Mouse (Mus musculus) myocyte (in vitro differentiated cells): ENCODE data around the gene Plekhb1.

Experiments used
- CEBPB ChIP-seq: IDR thresholded peaks from 2 replicates; pipeline ENCODE4 v1.6.1; 2011; ENCODE audit warnings: mild to moderate bottlenecking, moderate library complexity; ENCODE audit not compliant: poor library complexity, insufficient read depth, severe bottlenecking
- E2F4 ChIP-seq: IDR thresholded peaks from one replicate; pipeline ENCODE4 v1.6.1; 2011; ENCODE audit warnings: mild to moderate bottlenecking, control low read depth, moderate library complexity; ENCODE audit not compliant: insufficient read depth
- MAX ChIP-seq: IDR thresholded peaks from one replicate; pipeline ENCODE4 v1.6.1; 2011; ENCODE audit warnings: low read depth, mild to moderate bottlenecking, control low read depth
- MYOG ChIP-seq, 3 experiments: IDR thresholded peaks; one replicate each; pipeline ENCODE4 v1.6.1; 2011; ENCODE audit warnings: control low read depth in 2 of 3, low read depth in 2 of 3, mild to moderate bottlenecking in 2 of 3; ENCODE audit not compliant: insufficient read length in 2 of 3, control insufficient read depth in 1 of 3, insufficient read depth in 1 of 3
- POLR2A ChIP-seq: IDR thresholded peaks from one replicate; pipeline ENCODE4 v1.6.1; 2011; ENCODE audit warnings: low read depth, mild to moderate bottlenecking, control low read depth, moderate library complexity; ENCODE audit not compliant: insufficient read length
- POLR2AphosphoS2 ChIP-seq: IDR thresholded peaks from one replicate; pipeline ENCODE4 v1.6.1; 2011; ENCODE audit warnings: low read depth, control low read depth; ENCODE audit not compliant: insufficient read length
- SRF ChIP-seq: IDR thresholded peaks from one replicate; pipeline ENCODE4 v1.6.1; 2011; ENCODE audit warnings: low read depth; ENCODE audit not compliant: control insufficient read depth, insufficient read length
- TCF12 ChIP-seq: IDR thresholded peaks from one replicate; pipeline ENCODE4 v1.6.1; 2011; ENCODE audit warnings: mild to moderate bottlenecking, control low read depth; ENCODE audit not compliant: poor library complexity, insufficient read depth, severe bottlenecking
- TCF3 ChIP-seq: IDR thresholded peaks from one replicate; pipeline ENCODE4 v1.6.1; 2011; ENCODE audit warnings: low read depth, control low read depth; ENCODE audit not compliant: insufficient read length
- USF1 ChIP-seq: IDR thresholded peaks from one replicate; pipeline ENCODE4 v1.6.1; 2011; ENCODE audit warnings: low read depth, mild to moderate bottlenecking, control low read depth, moderate library complexity

GRCm38 (mm10) chr7:100683241-100683640 lies 21.0 kb upstream of the Plekhb1 start:
- TF ChIP-seq USF1 (no peak), POLR2AphosphoS2 (no peak), TCF12 (no peak), TCF3 (no peak), MAX (no peak), E2F4 (no peak), SRF (no peak), POLR2A (no peak), MYOG (IDR thresholded peaks at IDR 0.05; ENCODE audit: control insufficient read depth in 1 of 3, insufficient read depth in 1 of 3, insufficient read length in 2 of 3, low read depth in 2 of 3) (no peak), CEBPB (no peak)
